Mouse (Mus musculus): ENCODE measurements at regions not wholly inside any gene's neighbourhood (a gene's known extent, or its start where the extent isn't known, plus 50 kb on each side); places are given as distances from the start of the nearest gene placed in this dataset.

DNA sequence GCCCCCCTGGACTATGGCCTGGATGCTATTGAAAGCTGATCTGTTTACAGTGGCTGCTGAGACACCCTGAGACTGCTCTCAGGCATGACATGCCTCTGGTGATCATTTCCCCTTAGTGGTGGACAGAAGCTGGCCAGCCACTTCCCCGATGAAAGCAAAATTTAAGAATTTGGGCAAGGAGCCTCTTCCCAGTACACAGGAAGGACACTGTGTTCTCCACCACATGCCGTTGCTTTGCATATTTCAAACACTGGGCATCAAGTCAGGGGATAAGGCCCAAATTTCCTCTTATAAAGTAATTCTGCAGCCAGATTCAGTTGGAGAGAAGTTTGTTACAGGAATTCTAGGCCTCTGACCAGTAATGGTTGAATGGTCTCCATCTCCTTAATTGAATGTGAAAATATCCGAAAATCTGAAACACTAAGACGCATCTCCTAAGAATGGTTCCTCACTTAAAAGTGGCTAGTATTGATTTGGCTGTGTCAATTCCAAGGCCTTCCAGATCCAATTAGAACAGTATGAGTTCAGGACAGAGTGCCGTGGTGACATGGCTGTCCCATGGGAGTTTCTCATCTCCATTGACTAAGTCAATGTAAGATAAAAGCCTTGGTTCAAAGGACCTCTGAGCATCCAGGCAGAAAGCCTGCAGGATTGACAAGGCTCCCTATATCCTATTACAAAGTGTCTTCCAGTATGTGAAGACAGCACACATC, 638.5 kb upstream of the Arid1b start:
- no peak for TF ChIP-seq ZNF384 (IDR thresholded peaks at IDR 0.05; ENCODE audit: low read depth, low read length)
- no peak for TF ChIP-seq HCFC1 (IDR thresholded peaks at IDR 0.05; ENCODE audit: borderline replicate concordance, insufficient read depth, low read length)
- TF ChIP-seq MAFK (IDR thresholded peaks at IDR 0.05; ENCODE audit: insufficient read depth, low read depth, low read length) = no peak
- no peak for TF ChIP-seq CHD2 (IDR thresholded peaks at IDR 0.05; ENCODE audit: low read depth, low read length)
- TF ChIP-seq ZC3H11A (IDR thresholded peaks at IDR 0.05; ENCODE audit: borderline replicate concordance, low read depth, low read length) = no peak

Data from ES-E14 (cell line).